Mouse (Mus musculus) midbrain, embryonic 12.5 days (tissue): ENCODE results near the gene Tmod4. TPM values are rescaled to one million over a fixed set of nuclear protein-coding genes. Genes with fewer than 3 reads are reported as not detected.
"Not testable (repeated sequence)": the region's sequence is repeated elsewhere in the genome, so short reads cannot be mapped to it uniquely, and the experiment has no call there.

Source experiments
- ATAC-seq: fragments of 200-750 bp; cut with Nextera tagmentation; 2 replicates; pipeline ENCODE4 v1.8.0; 2017; ENCODE audit warnings: low read depth, moderate TSS enrichment, moderate library complexity; ENCODE audit not compliant: low FRiP score
- H3K27ac ChIP-seq: fragments of 300-500 bp; sonication (generic); replicated peaks from 2 replicates; pipeline ENCODE4 v1.5.1; 2016; ENCODE audit warnings: mild to moderate bottlenecking
- H3K27me3 ChIP-seq: fragments of 300-500 bp; sonication (generic); 2 replicates; pipeline ENCODE4 v1.6.1; 2016; ENCODE audit warnings: mild to moderate bottlenecking
- H3K36me3 ChIP-seq: fragments of 300-500 bp; sonication (generic); 2 replicates; pipeline ENCODE4 v1.6.1; 2016
- H3K4me1 ChIP-seq: fragments of 300-500 bp; sonication (generic); 2 replicates; pipeline ENCODE4 v1.6.1; 2016
- H3K4me2 ChIP-seq: fragments of 300-500 bp; sonication (generic); replicated peaks from 2 replicates; pipeline ENCODE4 v1.6.1; 2016; ENCODE audit warnings: mild to moderate bottlenecking, moderate library complexity
- H3K4me3 ChIP-seq: fragments of 300-500 bp; sonication (generic); 2 replicates; pipeline ENCODE4 v1.5.1; 2016; ENCODE audit warnings: mild to moderate bottlenecking
- H3K9ac ChIP-seq: fragments of 300-500 bp; sonication (generic); replicated peaks from 2 replicates; pipeline ENCODE4 v1.6.1; 2016; ENCODE audit warnings: mild to moderate bottlenecking, moderate library complexity
- H3K9me3 ChIP-seq: fragments of 300-500 bp; sonication (generic); 2 replicates; pipeline ENCODE4 v1.6.1; 2016; ENCODE audit warnings: mild to moderate bottlenecking
- WGBS: fragments of 180-500 bp; shearing (Covaris S2); methylation state at CpG from one replicate; pipeline ENCODE4 v1.1.7; 2016; 5-methylcytosine and 5-hydroxymethylcytosine counted together
- polyA plus RNA-seq: library from polyadenylated mRNA; unstranded; fragments of >200 nt; fragmentation: Nextera tagmentation; extraction: Ambion mirVana; gene quantifications from 2 replicates; pipeline ENCODE4 v1.2.1, GENCODE M21; 2016

The Tmod4 gene
- 0.84 and 0.89 TPM in 2 replicates for polyA plus RNA-seq

- Histone ChIP-seq H3K27ac (no peak within 1 kb of the TSS), H3K4me2 (no peak within 1 kb of the TSS), H3K27me3 (no peaks in the 10 kb centered on the region), H3K36me3 (peaks cover 49% of the 10 kb centered on the region), H3K9me3 (no peaks in the 10 kb centered on the region), H3K9ac (no peak within 1 kb of the TSS), H3K4me1 (peaks cover 6% of the 10 kb centered on the region; the same call in 1 of the 2 replicates), H3K4me3 (no peak within 1 kb of the TSS)
- 68% methylated on average over 6 of the region's 6 CpGs for WGBS
- ATAC-seq, result no peak
These were observed at the start of gene Tmod4 for GRCm38 (mm10) chr3:95124246-95124645. Gene Tmod4, plus strand, starts transcription at chr3:95124476.

GRCm38 (mm10) chr3:95088071-95088470, 36.2 kb upstream of the Tmod4 start:
- H3K36me3 ChIP-seq, result 0 out of 2 replicates have a peak, but pooled peaks cover 7% of the 10 kb centered on the region
- ATAC-seq, result no peak
- H3K4me3 ChIP-seq, result no peak overlapping the region
- H3K27me3 ChIP-seq, result no peaks in the 10 kb centered on the region
- no peak overlapping the region for H3K27ac ChIP-seq
- no peaks in the 10 kb centered on the region for H3K4me1 ChIP-seq
- H3K9ac ChIP-seq, result no peak overlapping the region
- 93% methylated on average over 1 of the region's 1 CpGs for WGBS
- H3K9me3 ChIP-seq, result no peaks in the 10 kb centered on the region
- H3K4me2 ChIP-seq, result no peak overlapping the region

- H3K36me3 ChIP-seq, result peaks cover 15% of the 10 kb centered on the region
- peaks cover 20% of the 10 kb centered on the region for H3K4me1 ChIP-seq
- H3K4me3 ChIP-seq, result no peak overlapping the region
- H3K9me3 ChIP-seq, result no peaks in the 10 kb centered on the region
- no peaks in the 10 kb centered on the region for H3K27me3 ChIP-seq
- no peak for ATAC-seq
- WGBS, result 36% methylated on average over 2 of the region's 2 CpGs
- H3K4me2 ChIP-seq, result no peak overlapping the region
- H3K9ac ChIP-seq, result no peak overlapping the region
- no peak overlapping the region for H3K27ac ChIP-seq
These were observed 23.4 kb upstream of the Tmod4 start for GRCm38 (mm10) chr3:95100854-95101253.

GRCm38 (mm10) chr3:95105121-95105520, 19.2 kb upstream of the Tmod4 start:
- H3K9ac ChIP-seq, result peak overlapping the region; percentile 97

GRCm38 (mm10) chr3:95105586-95106337, 18.5 kb upstream of the Tmod4 start:
- Histone ChIP-seq H3K4me3 (peak overlapping the region; percentile 99), H3K36me3 (0 out of 2 replicates have a peak, but pooled peaks cover 7% of the 10 kb centered on the region), H3K4me2 (peak overlapping the region; percentile 81), H3K9ac (peak overlapping the region; percentile 97), H3K27ac (peak overlapping the region; percentile 80), H3K4me1 (peaks cover 20% of the 10 kb centered on the region), H3K9me3 (no peaks in the 10 kb centered on the region), H3K27me3 (no peaks in the 10 kb centered on the region)
- 3% methylated on average over 16 of the region's 16 CpGs for WGBS
- ATAC-seq, result no peak; the same call in 1 of the 2 replicates

More at GRCm38 (mm10) chr3:95105121-95105520, 19.2 kb upstream of the Tmod4 start:
- no peak for ATAC-seq
- Histone ChIP-seq H3K9me3 (no peaks in the 10 kb centered on the region), H3K36me3 (0 out of 2 replicates have a peak, but pooled peaks cover 7% of the 10 kb centered on the region), H3K4me1 (peaks cover 20% of the 10 kb centered on the region), H3K27me3 (no peaks in the 10 kb centered on the region), H3K4me2 (peak overlapping the region; percentile 81), H3K4me3 (peak overlapping the region; percentile 99), H3K27ac (no peak overlapping the region)
- 73% methylated on average over 4 of the region's 4 CpGs for WGBS

- Histone ChIP-seq H3K4me1 (peaks cover 13% of the 10 kb centered on the region), H3K9ac (peak within 1 kb of the TSS; percentile 97), H3K4me3 (peak within 1 kb of the TSS; percentile 99), H3K27me3 (no peaks in the 10 kb centered on the region), H3K36me3 (0 out of 2 replicates have a peak, but pooled peaks cover 4% of the 10 kb centered on the region), H3K9me3 (no peaks in the 10 kb centered on the region), H3K27ac (peak within 1 kb of the TSS; percentile 80), H3K4me2 (peak within 1 kb of the TSS; percentile 81)
- WGBS, result 0% methylated on average over 51 of the region's 51 CpGs
- peak; percentile 83 for ATAC-seq
These were observed 17.7 kb upstream of the Tmod4 start, which contains the start of gene Pip5k1a for GRCm38 (mm10) chr3:95106338-95107117. Gene Pip5k1a, minus strand, starts transcription at chr3:95106930.

GRCm38 (mm10) chr3:95107308-95107707, 17.0 kb upstream of the Tmod4 start:
- H3K27me3 ChIP-seq, H3K36me3 ChIP-seq, ATAC-seq, H3K27ac ChIP-seq, H3K9me3 ChIP-seq, H3K9ac ChIP-seq: not testable (repeated sequence)
- Histone ChIP-seq H3K4me2 (peak overlapping the region; percentile 61), H3K4me1 (peaks cover 12% of the 10 kb centered on the region), H3K4me3 (peak overlapping the region; percentile 99; the same call in 1 of the 2 replicates)

- 75% methylated on average over 2 of the region's 2 CpGs for WGBS
- H3K36me3 ChIP-seq, result no peaks in the 10 kb centered on the region
- H3K9me3 ChIP-seq, result no peaks in the 10 kb centered on the region
- H3K27me3 ChIP-seq, result no peaks in the 10 kb centered on the region
- H3K4me3 ChIP-seq, result no peak overlapping the region
- H3K27ac ChIP-seq, result no peak overlapping the region
- ATAC-seq, result no peak
- peaks cover 18% of the 10 kb centered on the region for H3K4me1 ChIP-seq
- no peak overlapping the region for H3K9ac ChIP-seq
- H3K4me2 ChIP-seq, result no peak overlapping the region
These were observed 16.4 kb upstream of the Tmod4 start for GRCm38 (mm10) chr3:95107898-95108297.

- no peaks in the 10 kb centered on the region for H3K27me3 ChIP-seq
- ATAC-seq, result peak; percentile 75
- H3K4me3 ChIP-seq, result peak within 1 kb of the TSS; percentile 83
- H3K4me1 ChIP-seq, result peaks cover 11% of the 10 kb centered on the region
- H3K27ac ChIP-seq, result peak within 1 kb of the TSS; percentile 97
- H3K9me3 ChIP-seq, result no peaks in the 10 kb centered on the region
- peak within 1 kb of the TSS; percentile 48 for H3K4me2 ChIP-seq
- peaks cover 14% of the 10 kb centered on the region for H3K36me3 ChIP-seq
- under 1% methylated on average over 53 of the region's 54 CpGs for WGBS
- H3K9ac ChIP-seq, result peak within 1 kb of the TSS; percentile 89
These were observed 13.2 kb upstream of the Tmod4 start, which contains the start of gene Vps72 for GRCm38 (mm10) chr3:95110911-95111726. Gene Vps72, plus strand, starts transcription at chr3:95111022.

GRCm38 (mm10) chr3:95112760-95113159, 11.5 kb upstream of the Tmod4 start:
- 92% methylated on average over 1 of the region's 1 CpGs for WGBS
- no peaks in the 10 kb centered on the region for H3K27me3 ChIP-seq
- H3K9me3 ChIP-seq, result no peaks in the 10 kb centered on the region
- H3K4me1 ChIP-seq, result peaks cover 11% of the 10 kb centered on the region
- peak overlapping the region; percentile 37; the same call in 1 of the 2 replicates for H3K9ac ChIP-seq
- peaks cover 26% of the 10 kb centered on the region for H3K36me3 ChIP-seq
- no peak for ATAC-seq
- no peak overlapping the region for H3K27ac ChIP-seq
- peak overlapping the region; percentile 48 for H3K4me2 ChIP-seq
- no peak overlapping the region for H3K4me3 ChIP-seq

GRCm38 (mm10) chr3:95117751-95118150, 6.5 kb upstream of the Tmod4 start:
- H3K27ac ChIP-seq, result no peak overlapping the region
- peaks cover 74% of the 10 kb centered on the region for H3K36me3 ChIP-seq
- peaks cover 2% of the 10 kb centered on the region for H3K4me1 ChIP-seq
- H3K4me2 ChIP-seq, result no peak overlapping the region
- no peaks in the 10 kb centered on the region for H3K9me3 ChIP-seq
- 93% methylated on average over 2 of the region's 2 CpGs for WGBS
- ATAC-seq, result no peak
- H3K27me3 ChIP-seq, result no peaks in the 10 kb centered on the region
- H3K4me3 ChIP-seq, result no peak overlapping the region
- 0 out of 2 replicates have a peak overlapping the region, but pooled peaks have one; percentile 24 for H3K9ac ChIP-seq
